Comparison of ENCODE assay signal across 9 mouse cellular contexts in the genomic region with DNA sequence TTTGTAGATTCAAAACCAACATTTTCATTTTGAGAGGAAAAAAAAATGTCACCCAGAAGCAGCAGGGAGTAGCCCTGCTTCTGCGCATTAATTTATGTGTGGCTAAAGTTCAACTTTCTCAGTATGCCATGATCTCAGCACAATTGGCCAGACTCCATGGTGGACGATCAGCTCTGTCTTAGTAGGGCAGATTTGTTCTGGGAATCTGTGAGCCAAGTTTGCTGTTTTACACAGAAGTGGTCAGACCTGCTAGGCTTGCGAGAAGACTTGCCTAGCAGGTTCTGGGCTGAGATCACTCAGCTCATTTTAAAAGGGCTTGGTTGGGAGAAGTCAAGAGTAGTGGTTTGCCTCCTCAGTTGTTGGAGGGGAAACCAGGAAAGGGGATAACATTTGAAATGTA. TPM values are rescaled to one million over a fixed set of nuclear protein-coding genes. Genes with fewer than 3 reads are reported as not detected.
DNase-seq lines count a peak whose midpoint lies in the region; ATAC-seq and TF ChIP-seq lines count a peak whose summit lies in the region.
"Had no signal": no experiment of that assay in that cellular context is flagged by ENCODE, and none has a peak within 500 bp of the region (broad histone marks: within the 10 kb centered on the region; RNA-seq: fewer than 3 reads in every experiment).

No protein-coding gene starts in this region.

- no peak overlapping the region for H3K27ac ChIP-seq in intestine, embryonic 15.5 days
- peak overlapping the region; percentile 55; the same call in 1 of the 2 replicates for H3K27ac ChIP-seq in lung, embryonic 14.5 days (ENCODE audit: low read depth)

- H3K9me3 ChIP-seq in intestine, embryonic 15.5 days: no peaks in the 10 kb centered on the region
- no peaks in the 10 kb centered on the region for H3K9me3 ChIP-seq in lung, embryonic 14.5 days (ENCODE audit: low read depth, low read length)

- no peak for TF ChIP-seq CTCF in lung, embryonic 14.5 days (IDR thresholded peaks at IDR 0.05; ENCODE audit: low read depth)

- 38% methylated on average over 3 of the region's 3 CpGs for WGBS in intestine, embryonic 15.5 days
- WGBS in lung, embryonic 14.5 days: 41% methylated on average over 3 of the region's 3 CpGs

- DNase-seq in testis, postnatal 14 days (ENCODE audit: low spot score): peak; percentile 10
- no peak for DNase-seq in testis, postnatal 10 days (ENCODE audit: low spot score)
- DNase-seq in lung, embryonic 14.5 days: peak; percentile 80
- no peak for DNase-seq in layer of hippocampus, postnatal 14 days (ENCODE audit: low spot score in 2 of 2)
- DNase-seq in gastrocnemius, postnatal 25 days: no peak
- DNase-seq in retina, postnatal 1 day: no peak

- H3K36me3 ChIP-seq in intestine, embryonic 15.5 days: no peaks in the 10 kb centered on the region
- H3K36me3 ChIP-seq in lung, embryonic 14.5 days (ENCODE audit: insufficient read depth): no peaks in the 10 kb centered on the region

- H3K9ac ChIP-seq in intestine, embryonic 15.5 days: no peak overlapping the region
- H3K9ac ChIP-seq in lung, embryonic 14.5 days: no peak overlapping the region

- H3K27me3 ChIP-seq in intestine, embryonic 15.5 days (replicated peaks): no peaks in the 10 kb centered on the region
- no peaks in the 10 kb centered on the region for H3K27me3 ChIP-seq in lung, embryonic 14.5 days (ENCODE audit: insufficient read depth, low read length)
- H3K27me3 ChIP-seq: Patski had no signal

- H3K4me3 ChIP-seq in intestine, embryonic 15.5 days (replicated peaks): no peak overlapping the region
- H3K4me3 ChIP-seq in lung, embryonic 14.5 days (ENCODE audit: low read depth, low read length): no peak overlapping the region

- H3K4me2 ChIP-seq in intestine, embryonic 15.5 days (replicated peaks): no peak overlapping the region
- H3K4me2 ChIP-seq in lung, embryonic 14.5 days: no peak overlapping the region

- H3K4me1 ChIP-seq in intestine, embryonic 15.5 days (replicated peaks): no peaks in the 10 kb centered on the region
- no peaks in the 10 kb centered on the region for H3K4me1 ChIP-seq in lung, embryonic 14.5 days (ENCODE audit: insufficient read depth)

- ATAC-seq in intestine, embryonic 15.5 days: peak; percentile 92
- ATAC-seq in lung, embryonic 14.5 days (ENCODE audit: insufficient read depth): peak; percentile 92
- ATAC-seq: Patski had no signal

RNA-seq across cellular contexts. Expression of gene Cdkn2b, which starts 49.5 kb away (rescaled TPM):
- polyA plus RNA-seq in intestine, embryonic 15.5 days (2015; fragmentation: Nextera tagmentation; extraction: Ambion mirVana): 18.6 and 23.1 TPM in 2 replicates
- polyA plus RNA-seq in lung, embryonic 14.5 days (2014; fragmentation: Nextera tagmentation; extraction: Ambion mirVana): 1.5 TPM in 2 replicates
- 1 to 10 TPM; 2.1 to 3.1 TPM for total RNA-seq in layer of hippocampus, postnatal 14 days (2021)
- total RNA-seq in gastrocnemius, postnatal 25 days (2021): under 1 TPM; 0.56 to 0.84 TPM
- total RNA-seq: hematopoietic stem cell, adult 5-6 weeks had no signal

Comparison
In these comparisons a context has a peak if more than half of its experiments do, and no peak if none do; other contexts are left out.
1. DNase-seq: peak in testis, postnatal 14 days (single experiment) and lung, embryonic 14.5 days (single experiment); none in testis, postnatal 10 days (single experiment), layer of hippocampus, postnatal 14 days (0 of 2), gastrocnemius, postnatal 25 days (single experiment) and retina, postnatal 1 day (single experiment).